ENCODE assay signal across 9 mouse cellular contexts in the genomic region with DNA sequence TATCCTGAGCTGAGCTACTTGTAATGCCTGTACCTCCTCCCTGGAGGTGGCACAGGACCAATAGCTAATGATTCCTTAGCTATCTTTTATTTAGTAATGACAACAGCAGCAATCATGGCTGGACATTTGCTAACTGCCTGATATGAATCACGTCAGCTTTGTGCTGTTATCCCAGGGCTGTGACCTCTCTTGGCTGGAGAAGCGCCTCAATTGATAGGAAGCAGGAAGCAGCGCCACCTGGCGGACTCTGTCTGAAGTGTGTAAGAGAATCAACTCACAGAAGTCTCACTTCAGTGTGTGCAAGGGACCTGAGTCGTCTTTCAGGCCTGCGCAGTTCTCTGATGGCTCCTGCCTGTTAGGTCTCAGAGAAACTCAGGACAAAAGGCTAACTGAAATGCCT. TPM values are rescaled to one million over a fixed set of nuclear protein-coding genes. Genes with fewer than 3 reads are reported as not detected.
DNase-seq lines count a peak whose midpoint lies in the region; ATAC-seq and TF ChIP-seq lines count a peak whose summit lies in the region.
"Had no signal": no experiment of that assay in that cellular context is flagged by ENCODE, and none has a peak within 500 bp of the region (broad histone marks: within the 10 kb centered on the region; RNA-seq: fewer than 3 reads in every experiment).

No protein-coding gene starts in this region.

- ATAC-seq in CD4-positive, CD25-positive, alpha-beta regulatory T cell, adult 4 months = peak; percentile 86
- ATAC-seq in forebrain, embryonic 13.5 days = peak; percentile 85
- peak; percentile 96 for ATAC-seq in liver, postnatal 0 days
- peak; percentile 84 for ATAC-seq in neural tube, embryonic 14.5 days (ENCODE audit: low read depth)

- H3K9me3 ChIP-seq in forebrain, embryonic 13.5 days (replicated peaks) = no peaks in the 10 kb centered on the region
- H3K9me3 ChIP-seq in liver, postnatal 0 days (ENCODE audit: low read length) = no peaks in the 10 kb centered on the region
- no peaks in the 10 kb centered on the region for H3K9me3 ChIP-seq in neural tube, embryonic 14.5 days (ENCODE audit: control insufficient read depth, low read length)

- no peak overlapping the region for H3K4me2 ChIP-seq in forebrain, embryonic 13.5 days
- peak overlapping the region; percentile 39; the same call in 1 of the 2 replicates for H3K4me2 ChIP-seq in liver, postnatal 0 days (ENCODE audit: low read depth, low read length)
- H3K4me2 ChIP-seq in neural tube, embryonic 14.5 days (ENCODE audit: low read depth, low read length) = no peak overlapping the region

- no peak overlapping the region for H3K9ac ChIP-seq in forebrain, embryonic 13.5 days
- H3K9ac ChIP-seq in liver, postnatal 0 days (replicated peaks) = no peak overlapping the region
- H3K9ac ChIP-seq in neural tube, embryonic 14.5 days (replicated peaks; ENCODE audit: low read depth, low read length) = 0 out of 2 replicates have a peak overlapping the region, but pooled peaks have one; percentile 18

- H3K27ac ChIP-seq in forebrain, embryonic 13.5 days = no peak overlapping the region
- peak overlapping the region; percentile 35 for H3K27ac ChIP-seq in liver, postnatal 0 days (ENCODE audit: low read depth)
- H3K27ac ChIP-seq in neural tube, embryonic 14.5 days (ENCODE audit: low read depth, low read length) = no peak overlapping the region

- TF ChIP-seq EP300 in liver, postnatal 0 days (IDR thresholded peaks at IDR 0.05; ENCODE audit: low read depth) = no peak

- no peaks in the 10 kb centered on the region for H3K36me3 ChIP-seq in forebrain, embryonic 13.5 days (ENCODE audit: poor library complexity, severe bottlenecking)
- H3K36me3 ChIP-seq in liver, postnatal 0 days (replicated peaks; ENCODE audit: insufficient read depth, low read length) = no peaks in the 10 kb centered on the region
- no peaks in the 10 kb centered on the region for H3K36me3 ChIP-seq in neural tube, embryonic 14.5 days (ENCODE audit: control insufficient read depth, insufficient read depth, low read length)

- peak; percentile 49 for DNase-seq in c-Kit-negative CD71-positive TER-119-positive erythroid progenitor cells, embryonic 14.5 days (ENCODE audit: low read depth, low spot score)
- peak; percentile 91 to 96 for DNase-seq in heart, postnatal 10 days
- peak; percentile 95 to 96 for DNase-seq in kidney, postnatal 4 days
- DNase-seq in liver, postnatal 0 days = peak; percentile 89
- peak; percentile 96 for DNase-seq in testis, postnatal 10 days (ENCODE audit: low spot score)

- intact Hi-C loops in heart, postnatal 10 days (cut with DNase I) = loop anchor here (2.0 kb wide), 1 partner anchor 15 kb away; no protein-coding TSS in a partner anchor

- TF ChIP-seq CTCF in liver, postnatal 0 days (IDR thresholded peaks at IDR 0.05; ENCODE audit: low read depth) = peak; percentile 92

- H3K4me3 ChIP-seq in forebrain, embryonic 13.5 days = no peak overlapping the region
- H3K4me3 ChIP-seq in liver, postnatal 0 days (ENCODE audit: low read depth, low read length) = no peak overlapping the region
- H3K4me3 ChIP-seq in neural tube, embryonic 14.5 days (ENCODE audit: low read depth, low read length) = no peak overlapping the region
- H3K4me3 ChIP-seq: erythroblast, embryonic 14.5 days had no signal

- 12% methylated on average over 6 of the region's 6 CpGs for WGBS in forebrain, embryonic 13.5 days
- 9% methylated on average over 6 of the region's 6 CpGs for WGBS in liver, postnatal 0 days (ENCODE audit: insufficient replicate concordance)
- 8% methylated on average over 6 of the region's 6 CpGs for WGBS in neural tube, embryonic 14.5 days

- H3K27me3 ChIP-seq in forebrain, embryonic 13.5 days = peaks cover 4% of the 10 kb centered on the region; the same call in 1 of the 2 replicates
- no peaks in the 10 kb centered on the region for H3K27me3 ChIP-seq in liver, postnatal 0 days (ENCODE audit: insufficient read depth, low read length)
- H3K27me3 ChIP-seq in neural tube, embryonic 14.5 days (ENCODE audit: control insufficient read depth, insufficient read depth, low read length) = no peaks in the 10 kb centered on the region

- peaks cover 5% of the 10 kb centered on the region for H3K4me1 ChIP-seq in forebrain, embryonic 13.5 days
- no peaks in the 10 kb centered on the region for H3K4me1 ChIP-seq in liver, postnatal 0 days (ENCODE audit: insufficient read depth)
- H3K4me1 ChIP-seq in neural tube, embryonic 14.5 days (ENCODE audit: control insufficient read depth, insufficient read depth, low read length) = no peaks in the 10 kb centered on the region

RNA-seq across cellular contexts. Expression of a gene that starts 19.7 kb away (rescaled TPM):
- 1 to 10 TPM; 2.0 to 2.9 TPM for polyA plus RNA-seq in CD4-positive, CD25-positive, alpha-beta regulatory T cell, adult 4 months (2017; shearing (Covaris generic))
- 0.18 and 0.39 TPM in 2 replicates for polyA plus RNA-seq in forebrain, embryonic 13.5 days (2015; fragmentation: Nextera tagmentation; extraction: Ambion mirVana)
- under 1 TPM in 1 of 2 experiments, not detected in 1; 0.79 TPM for total RNA-seq in heart, postnatal 10 days (2021)
- 1.6 and 1.9 TPM in 2 replicates for polyA plus RNA-seq in liver, postnatal 0 days (2015; fragmentation: Nextera tagmentation; extraction: Ambion mirVana)
- polyA plus RNA-seq in neural tube, embryonic 14.5 days (2014; fragmentation: Nextera tagmentation; extraction: Ambion mirVana) = 0.50 TPM in 1 of 2 replicates, not detected in the other
- polyA plus RNA-seq: erythroblast, embryonic 14.5 days had no signal

RNA-seq across cellular contexts. Expression of a gene that starts 19.7 kb away (rescaled TPM):
- 100 to 1,000 TPM; 149 to 172 TPM for polyA plus RNA-seq in CD4-positive, CD25-positive, alpha-beta regulatory T cell, adult 4 months (2017; shearing (Covaris generic))
- polyA plus RNA-seq in forebrain, embryonic 13.5 days (2015; fragmentation: Nextera tagmentation; extraction: Ambion mirVana) = 45.4 and 50.5 TPM in 2 replicates
- 100 to 1,000 TPM; 234 to 248 TPM for total RNA-seq in heart, postnatal 10 days (2021)
- polyA plus RNA-seq in liver, postnatal 0 days (2015; fragmentation: Nextera tagmentation; extraction: Ambion mirVana) = 54.1 and 59.1 TPM in 2 replicates
- 27.8 and 131 TPM in 2 replicates for polyA plus RNA-seq in neural tube, embryonic 14.5 days (2014; fragmentation: Nextera tagmentation; extraction: Ambion mirVana)

RNA-seq across cellular contexts. Expression of a gene that starts 26.2 kb away (rescaled TPM):
- not detected for polyA plus RNA-seq in CD4-positive, CD25-positive, alpha-beta regulatory T cell, adult 4 months (2017; shearing (Covaris generic))
- 0.57 and 0.63 TPM in 2 replicates for polyA plus RNA-seq in forebrain, embryonic 13.5 days (2015; fragmentation: Nextera tagmentation; extraction: Ambion mirVana)
- total RNA-seq in heart, postnatal 10 days (2021) = not detected
- not detected in 2 replicates for polyA plus RNA-seq in liver, postnatal 0 days (2015; fragmentation: Nextera tagmentation; extraction: Ambion mirVana)
- 0.07 and 2.5 TPM in 2 replicates for polyA plus RNA-seq in neural tube, embryonic 14.5 days (2014; fragmentation: Nextera tagmentation; extraction: Ambion mirVana)
- polyA plus RNA-seq: erythroblast, embryonic 14.5 days had no signal

RNA-seq across cellular contexts. Expression of a gene that starts 57.0 kb away (rescaled TPM):
- 10 to 100 TPM; 51.0 to 51.1 TPM for polyA plus RNA-seq in CD4-positive, CD25-positive, alpha-beta regulatory T cell, adult 4 months (2017; shearing (Covaris generic))
- 86.9 and 95.8 TPM in 2 replicates for polyA plus RNA-seq in forebrain, embryonic 13.5 days (2015; fragmentation: Nextera tagmentation; extraction: Ambion mirVana)
- 10 to 100 TPM; 23.9 to 27.1 TPM for total RNA-seq in heart, postnatal 10 days (2021)
- 22.9 and 24.8 TPM in 2 replicates for polyA plus RNA-seq in liver, postnatal 0 days (2015; fragmentation: Nextera tagmentation; extraction: Ambion mirVana)
- polyA plus RNA-seq in neural tube, embryonic 14.5 days (2014; fragmentation: Nextera tagmentation; extraction: Ambion mirVana) = 84.9 and 87.1 TPM in 2 replicates
